Mouse (Mus musculus): ENCODE results near the gene 2900026A02Rik. TPM values are rescaled to one million over a fixed set of nuclear protein-coding genes. Genes with fewer than 3 reads are reported as not detected.

2900026A02Rik gene
- polyA plus RNA-seq, 1 experiment from 2014 or later, result 2.1 TPM

DNA sequence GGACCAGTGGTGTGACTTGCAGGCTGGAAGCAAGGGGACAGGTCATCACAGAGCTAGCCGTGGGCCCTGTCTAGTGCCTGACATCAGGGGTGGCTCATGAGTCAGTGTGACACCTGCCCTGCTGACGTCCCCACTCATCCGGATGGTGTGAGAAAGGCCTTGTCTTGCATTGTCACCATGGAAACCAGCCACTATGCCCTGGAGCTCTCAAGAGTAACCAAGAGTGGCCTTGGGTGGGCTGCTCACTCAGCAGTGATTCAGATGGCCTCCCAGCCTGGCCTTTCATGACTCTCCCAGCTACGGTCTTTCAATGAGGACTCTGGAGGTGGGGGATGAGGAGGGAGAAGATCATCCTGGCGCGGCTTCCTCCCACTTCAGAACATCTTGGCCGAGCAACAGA is 118.6 kb downstream of the 2900026A02Rik start:
- Histone ChIP-seq H3K4me1 (ENCODE audit: control insufficient read depth, insufficient read depth, low read length) (peaks cover 3% of the 10 kb centered on the region; the same call in 1 of the 2 replicates), H3K4me2 (ENCODE audit: low read length) (no peak overlapping the region), H3K9me3 (replicated peaks; ENCODE audit: control insufficient read depth, low read length) (no peaks in the 10 kb centered on the region), H3K27ac (ENCODE audit: low read depth, low read length) (no peak overlapping the region), H3K27me3 (replicated peaks; ENCODE audit: control insufficient read depth, insufficient read depth, low read length) (no peaks in the 10 kb centered on the region), H3K4me3 (ENCODE audit: low read depth, low read length) (no peak overlapping the region), H3K36me3 (ENCODE audit: control insufficient read depth, insufficient read depth, low read length) (0 out of 2 replicates have a peak, but pooled peaks cover 2% of the 10 kb centered on the region), H3K9ac (ENCODE audit: low read length) (no peak overlapping the region)
- no peak for DNase-seq (ENCODE audit: low spot score)
- ATAC-seq, result 0 out of 2 replicates have a peak, but pooled peaks have one; percentile 27
- WGBS, result 49% methylated on average over 7 of the region's 7 CpGs

DNA sequence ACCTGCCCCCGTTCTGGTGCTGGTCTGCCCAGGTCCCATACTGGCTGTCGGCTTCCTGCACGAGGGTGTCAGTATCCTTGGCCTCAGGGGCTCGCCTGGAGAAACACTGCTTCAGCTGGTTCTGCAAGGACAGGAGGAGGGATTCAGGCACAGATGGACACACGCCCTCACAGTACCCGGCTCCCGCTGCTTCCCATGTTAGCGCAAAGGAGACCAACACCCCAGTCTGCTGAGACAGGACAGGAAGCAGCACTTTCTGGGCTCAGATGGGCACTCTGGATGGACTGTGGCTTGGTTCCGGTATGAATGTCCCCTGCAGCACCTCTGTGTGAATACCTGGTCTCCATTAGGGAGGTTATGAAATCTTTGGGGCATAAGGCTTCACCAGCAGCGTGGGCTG is 119.6 kb downstream of the 2900026A02Rik start:
- no peak for DNase-seq (ENCODE audit: low spot score)
- peaks cover 3% of the 10 kb centered on the region; the same call in 1 of the 2 replicates for H3K4me1 ChIP-seq (ENCODE audit: control insufficient read depth, insufficient read depth, low read length)
- H3K4me3 ChIP-seq (ENCODE audit: low read depth, low read length), result no peak overlapping the region
- no peaks in the 10 kb centered on the region for H3K27me3 ChIP-seq (replicated peaks; ENCODE audit: control insufficient read depth, insufficient read depth, low read length)
- no peak overlapping the region for H3K4me2 ChIP-seq (ENCODE audit: low read length)
- H3K9me3 ChIP-seq (replicated peaks; ENCODE audit: control insufficient read depth, low read length), result no peaks in the 10 kb centered on the region
- WGBS, result 89% methylated on average over 10 of the region's 10 CpGs
- H3K36me3 ChIP-seq (ENCODE audit: control insufficient read depth, insufficient read depth, low read length), result 0 out of 2 replicates have a peak, but pooled peaks cover 4% of the 10 kb centered on the region
- H3K9ac ChIP-seq (ENCODE audit: low read length), result no peak overlapping the region
- ATAC-seq, result no peak
- H3K27ac ChIP-seq (ENCODE audit: low read depth, low read length), result no peak overlapping the region

DNA sequence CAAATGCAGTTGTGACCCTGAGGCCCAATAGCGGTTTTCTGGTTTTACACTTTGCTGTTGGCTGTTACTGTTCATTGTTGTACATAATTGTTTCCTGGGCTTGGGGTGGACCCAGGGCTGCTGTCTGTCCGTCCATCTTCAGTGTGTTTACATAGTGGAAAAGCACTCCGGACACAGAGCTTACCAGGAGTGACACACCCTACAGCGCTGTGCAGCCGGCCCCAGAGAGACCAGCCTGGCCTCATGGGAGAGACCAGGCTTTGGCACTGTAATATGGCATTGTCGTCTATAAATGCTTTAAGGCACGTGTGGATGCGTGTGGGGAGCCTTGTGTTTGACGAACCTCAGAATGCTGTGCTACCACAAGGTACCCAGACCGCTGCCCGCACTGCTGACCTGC is 120.6 kb downstream of the 2900026A02Rik start:
- H3K4me3 ChIP-seq (ENCODE audit: low read depth, low read length), result no peak overlapping the region
- H3K36me3 ChIP-seq (ENCODE audit: control insufficient read depth, insufficient read depth, low read length), result peaks cover 6% of the 10 kb centered on the region; the same call in 1 of the 2 replicates
- WGBS, result 90% methylated on average over 11 of the region's 11 CpGs
- DNase-seq (ENCODE audit: low spot score) (no peak), ATAC-seq (no peak)
- H3K4me1 ChIP-seq (ENCODE audit: control insufficient read depth, insufficient read depth, low read length), result peaks cover 3% of the 10 kb centered on the region; the same call in 1 of the 2 replicates
- no peak overlapping the region for H3K27ac ChIP-seq (ENCODE audit: low read depth, low read length)
- no peaks in the 10 kb centered on the region for H3K27me3 ChIP-seq (replicated peaks; ENCODE audit: control insufficient read depth, insufficient read depth, low read length)
- no peak overlapping the region for H3K9ac ChIP-seq (ENCODE audit: low read length)
- H3K4me2 ChIP-seq (ENCODE audit: low read length), result no peak overlapping the region
- H3K9me3 ChIP-seq (replicated peaks; ENCODE audit: control insufficient read depth, low read length), result no peaks in the 10 kb centered on the region

DNA sequence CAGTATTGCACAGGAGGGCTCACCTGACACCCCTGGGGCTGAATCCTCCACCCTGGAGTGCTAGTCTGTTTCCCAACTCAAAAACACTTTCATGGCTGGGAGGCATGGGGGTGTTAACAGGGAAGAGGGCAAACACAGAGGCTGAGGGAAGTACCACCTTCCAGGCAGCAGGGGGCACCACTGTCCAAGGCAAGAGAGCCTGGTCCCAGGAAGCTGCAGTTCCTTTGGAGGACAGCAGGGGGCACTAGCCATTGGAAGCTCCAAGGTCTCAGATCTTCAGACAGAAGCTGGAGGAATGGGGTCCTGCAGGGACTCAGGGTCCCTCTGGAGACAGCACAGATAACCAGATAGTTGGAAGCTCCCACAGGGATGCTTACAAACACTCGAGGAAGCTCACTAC is 121.5 kb downstream of the 2900026A02Rik start:
- ATAC-seq (peak; percentile 61), DNase-seq (ENCODE audit: low spot score) (peak; percentile 93)
- H3K4me3 ChIP-seq (ENCODE audit: low read depth, low read length), result no peak overlapping the region
- peaks cover 8% of the 10 kb centered on the region; the same call in 1 of the 2 replicates for H3K36me3 ChIP-seq (ENCODE audit: control insufficient read depth, insufficient read depth, low read length)
- no peaks in the 10 kb centered on the region for H3K27me3 ChIP-seq (replicated peaks; ENCODE audit: control insufficient read depth, insufficient read depth, low read length)
- H3K4me2 ChIP-seq (ENCODE audit: low read length), result no peak overlapping the region
- WGBS, result 31% methylated on average over 1 of the region's 1 CpGs
- H3K4me1 ChIP-seq (ENCODE audit: control insufficient read depth, insufficient read depth, low read length), result peaks cover 3% of the 10 kb centered on the region; the same call in 1 of the 2 replicates
- no peak overlapping the region for H3K9ac ChIP-seq (ENCODE audit: low read length)
- no peak overlapping the region for H3K27ac ChIP-seq (ENCODE audit: low read depth, low read length)
- no peaks in the 10 kb centered on the region for H3K9me3 ChIP-seq (replicated peaks; ENCODE audit: control insufficient read depth, low read length)

DNA sequence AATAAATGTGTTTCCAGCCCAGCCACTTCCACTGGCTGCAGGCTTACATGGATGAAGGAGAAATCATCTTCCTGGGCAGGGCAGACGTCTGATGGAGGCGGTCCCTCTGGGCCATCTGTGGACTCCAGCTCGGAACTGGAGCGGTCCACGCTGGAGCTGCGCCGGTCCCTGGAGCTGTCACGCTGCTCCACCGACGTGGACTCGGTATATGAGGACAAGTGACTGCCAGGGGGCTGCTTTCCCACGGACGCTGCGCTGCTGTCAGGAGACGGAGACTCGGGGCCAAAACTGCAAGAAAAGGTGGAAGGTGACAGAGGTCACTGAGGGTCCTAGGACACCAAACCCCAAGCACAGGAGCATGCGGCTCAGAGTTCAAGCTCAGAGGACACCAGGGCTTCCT is 123.5 kb downstream of the 2900026A02Rik start:
- Histone ChIP-seq H3K4me1 (ENCODE audit: control insufficient read depth, insufficient read depth, low read length) (peaks cover 1% of the 10 kb centered on the region; the same call in 1 of the 2 replicates), H3K9ac (ENCODE audit: low read length) (no peak overlapping the region), H3K36me3 (ENCODE audit: control insufficient read depth, insufficient read depth, low read length) (peaks cover 8% of the 10 kb centered on the region; the same call in 1 of the 2 replicates), H3K4me3 (ENCODE audit: low read depth, low read length) (no peak overlapping the region), H3K9me3 (replicated peaks; ENCODE audit: control insufficient read depth, low read length) (no peaks in the 10 kb centered on the region), H3K27me3 (replicated peaks; ENCODE audit: control insufficient read depth, insufficient read depth, low read length) (no peaks in the 10 kb centered on the region), H3K27ac (ENCODE audit: low read depth, low read length) (no peak overlapping the region), H3K4me2 (ENCODE audit: low read length) (no peak overlapping the region)
- ATAC-seq (no peak), DNase-seq (ENCODE audit: low spot score) (no peak)
- WGBS, result 95% methylated on average over 17 of the region's 17 CpGs

DNA sequence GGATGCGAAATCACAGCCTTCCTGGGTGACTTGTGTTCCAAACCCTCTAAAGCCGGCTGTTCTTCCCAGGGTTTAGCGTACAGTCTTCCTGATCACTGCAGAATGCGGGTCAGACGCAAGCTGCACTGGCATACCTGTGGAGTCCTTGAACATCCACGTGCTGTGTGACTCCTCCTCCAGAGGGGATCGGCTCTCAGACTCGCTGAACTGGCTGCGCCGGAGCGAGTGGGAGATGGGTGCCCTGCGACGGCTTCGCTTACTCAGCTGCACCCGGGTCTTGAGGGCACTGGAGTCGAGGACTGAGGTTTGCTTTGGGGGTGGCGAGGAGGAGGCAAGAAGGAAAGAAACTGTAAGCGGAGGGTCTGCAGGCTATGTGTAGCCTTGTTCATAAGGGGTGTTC is 125.6 kb downstream of the 2900026A02Rik start:
- no peak for DNase-seq (ENCODE audit: low spot score)
- Histone ChIP-seq H3K27ac (ENCODE audit: low read depth, low read length) (no peak overlapping the region), H3K36me3 (ENCODE audit: control insufficient read depth, insufficient read depth, low read length) (peaks cover 8% of the 10 kb centered on the region; the same call in 1 of the 2 replicates), H3K9ac (ENCODE audit: low read length) (no peak overlapping the region), H3K4me1 (ENCODE audit: control insufficient read depth, insufficient read depth, low read length) (no peaks in the 10 kb centered on the region), H3K27me3 (replicated peaks; ENCODE audit: control insufficient read depth, insufficient read depth, low read length) (no peaks in the 10 kb centered on the region), H3K9me3 (replicated peaks; ENCODE audit: control insufficient read depth, low read length) (no peaks in the 10 kb centered on the region), H3K4me2 (ENCODE audit: low read length) (no peak overlapping the region), H3K4me3 (ENCODE audit: low read depth, low read length) (no peak overlapping the region)
- 96% methylated on average over 18 of the region's 18 CpGs for WGBS
- no peak for ATAC-seq

DNA sequence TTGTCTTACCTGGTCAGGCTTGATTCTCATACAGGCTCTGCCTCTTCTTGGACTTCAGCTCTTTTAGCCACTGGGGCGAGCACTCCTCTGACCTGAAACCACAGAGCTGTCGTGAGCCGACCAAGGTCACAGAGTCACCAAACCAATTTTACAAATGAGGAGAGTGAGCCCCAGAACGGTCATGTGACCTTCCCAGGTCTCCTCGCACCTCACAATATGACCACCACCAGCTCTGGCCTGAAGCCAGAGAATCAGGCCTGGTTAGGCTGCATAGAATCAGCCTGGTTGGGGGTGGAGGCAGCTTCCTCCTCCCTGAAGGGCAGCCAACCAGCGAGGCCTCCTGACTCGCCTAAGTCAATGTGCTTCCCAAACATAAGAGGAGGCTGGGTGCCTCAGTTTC is 128.6 kb downstream of the 2900026A02Rik start:
- H3K4me3 ChIP-seq (ENCODE audit: low read depth, low read length), result no peak overlapping the region
- H3K9ac ChIP-seq (ENCODE audit: low read length), result no peak overlapping the region
- no peak overlapping the region for H3K27ac ChIP-seq (ENCODE audit: low read depth, low read length)
- ATAC-seq, result no peak
- 75% methylated on average over 7 of the region's 7 CpGs for WGBS
- DNase-seq (ENCODE audit: low spot score), result no peak
- H3K4me1 ChIP-seq (ENCODE audit: control insufficient read depth, insufficient read depth, low read length), result no peaks in the 10 kb centered on the region
- H3K9me3 ChIP-seq (replicated peaks; ENCODE audit: control insufficient read depth, low read length), result no peaks in the 10 kb centered on the region
- H3K27me3 ChIP-seq (replicated peaks; ENCODE audit: control insufficient read depth, insufficient read depth, low read length), result no peaks in the 10 kb centered on the region
- no peak overlapping the region for H3K4me2 ChIP-seq (ENCODE audit: low read length)
- H3K36me3 ChIP-seq (ENCODE audit: control insufficient read depth, insufficient read depth, low read length), result peaks cover 17% of the 10 kb centered on the region; the same call in 1 of the 2 replicates

DNA sequence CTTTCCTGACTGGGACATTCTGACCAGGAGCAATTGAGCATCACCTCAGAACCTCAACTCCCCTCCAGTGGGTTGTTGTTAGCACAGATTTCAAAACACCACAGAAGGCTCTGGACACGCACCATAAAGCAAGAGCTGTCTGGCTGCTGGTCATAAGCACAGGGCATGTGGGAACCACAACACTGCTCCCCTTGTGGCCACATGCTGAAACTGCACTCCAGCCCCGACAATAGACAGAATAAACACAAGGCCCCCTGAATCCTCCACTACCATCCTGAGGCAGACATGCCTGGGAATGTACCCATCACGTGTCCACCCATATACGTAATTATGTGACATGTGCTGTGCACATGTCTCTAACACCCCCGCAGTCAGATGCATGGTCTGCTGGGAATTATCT is 129.9 kb downstream of the 2900026A02Rik start:
- Histone ChIP-seq H3K4me3 (ENCODE audit: low read depth, low read length) (no peak overlapping the region), H3K9ac (ENCODE audit: low read length) (no peak overlapping the region), H3K4me2 (ENCODE audit: low read length) (no peak overlapping the region), H3K27ac (ENCODE audit: low read depth, low read length) (no peak overlapping the region), H3K4me1 (ENCODE audit: control insufficient read depth, insufficient read depth, low read length) (0 out of 2 replicates have a peak, but pooled peaks cover 1% of the 10 kb centered on the region), H3K27me3 (replicated peaks; ENCODE audit: control insufficient read depth, insufficient read depth, low read length) (no peaks in the 10 kb centered on the region), H3K9me3 (replicated peaks; ENCODE audit: control insufficient read depth, low read length) (no peaks in the 10 kb centered on the region), H3K36me3 (ENCODE audit: control insufficient read depth, insufficient read depth, low read length) (peaks cover 16% of the 10 kb centered on the region; the same call in 1 of the 2 replicates)
- 63% methylated on average over 5 of the region's 5 CpGs for WGBS
- no peak for ATAC-seq
- peak; percentile 71 for DNase-seq (ENCODE audit: low spot score)

DNA sequence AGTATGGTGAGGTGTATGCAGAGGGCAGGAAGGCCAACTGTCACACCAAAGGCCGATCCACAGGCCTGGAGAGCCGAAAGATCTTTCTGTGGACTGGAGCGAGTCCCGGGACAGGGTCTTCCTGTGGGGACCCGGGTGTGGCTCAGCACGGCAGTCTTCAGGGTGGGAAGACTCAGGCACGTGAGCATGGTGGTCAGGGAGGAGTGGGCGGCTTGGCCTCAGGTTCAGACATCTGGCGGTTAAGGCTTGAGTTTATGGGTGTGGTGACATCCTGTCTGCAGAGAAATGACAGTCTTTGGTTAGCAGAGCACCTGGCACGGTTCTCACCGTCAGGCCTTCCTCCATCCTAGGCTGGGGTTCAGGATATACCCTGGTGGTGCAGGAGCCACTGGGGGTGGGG is 130.3 kb downstream of the 2900026A02Rik start:
- Histone ChIP-seq H3K27ac (ENCODE audit: low read depth, low read length) (no peak overlapping the region), H3K9ac (ENCODE audit: low read length) (no peak overlapping the region), H3K36me3 (ENCODE audit: control insufficient read depth, insufficient read depth, low read length) (peaks cover 16% of the 10 kb centered on the region; the same call in 1 of the 2 replicates), H3K9me3 (replicated peaks; ENCODE audit: control insufficient read depth, low read length) (no peaks in the 10 kb centered on the region), H3K4me3 (ENCODE audit: low read depth, low read length) (no peak overlapping the region), H3K27me3 (replicated peaks; ENCODE audit: control insufficient read depth, insufficient read depth, low read length) (no peaks in the 10 kb centered on the region), H3K4me2 (ENCODE audit: low read length) (no peak overlapping the region), H3K4me1 (ENCODE audit: control insufficient read depth, insufficient read depth, low read length) (0 out of 2 replicates have a peak, but pooled peaks cover 3% of the 10 kb centered on the region)
- 93% methylated on average over 11 of the region's 11 CpGs for WGBS
- DNase-seq (ENCODE audit: low spot score) (no peak), ATAC-seq (no peak)

All from forebrain, embryonic 14.5 days (tissue).